Mouse (Mus musculus) midbrain, embryonic 15.5 days (tissue): ENCODE measurements around the gene Mfrp. TPM values are rescaled to one million over a fixed set of nuclear protein-coding genes. Genes with fewer than 3 reads are reported as not detected.
A peak's percentile ranks its signal among the peaks of the same experiment; 100 is the strongest.

ENCODE experiments used
- ATAC-seq: fragments of 200-750 bp; cut with Nextera tagmentation; replicated peaks from 2 replicates; pipeline ENCODE4 v1.8.0; 2017; ENCODE audit warnings: moderate TSS enrichment
- H3K27ac ChIP-seq: fragments of 300-500 bp; sonication (generic); 2 replicates; pipeline ENCODE4 v1.5.1; 2015; ENCODE audit warnings: mild to moderate bottlenecking, inconsistent platforms
- H3K27me3 ChIP-seq: fragments of 300-500 bp; sonication (generic); replicated peaks from 2 replicates; pipeline ENCODE4 v1.6.1; 2015; ENCODE audit warnings: inconsistent platforms
- H3K36me3 ChIP-seq: fragments of 300-500 bp; sonication (generic); replicated peaks from 2 replicates; pipeline ENCODE4 v1.6.1; 2015; ENCODE audit warnings: inconsistent platforms
- H3K4me1 ChIP-seq: fragments of 300-500 bp; sonication (generic); 2 replicates; pipeline ENCODE4 v1.6.1; 2015; ENCODE audit warnings: inconsistent platforms
- H3K4me2 ChIP-seq: fragments of 300-500 bp; sonication (generic); 2 replicates; pipeline ENCODE4 v1.6.1; 2015; ENCODE audit warnings: inconsistent platforms, mild to moderate bottlenecking, moderate library complexity
- H3K4me3 ChIP-seq: fragments of 300-500 bp; sonication (generic); 2 replicates; pipeline ENCODE4 v1.5.1; 2015; ENCODE audit warnings: mild to moderate bottlenecking, inconsistent platforms
- H3K9ac ChIP-seq: fragments of 300-500 bp; sonication (generic); 2 replicates; pipeline ENCODE4 v1.6.1; 2015; ENCODE audit warnings: mild to moderate bottlenecking, inconsistent platforms
- H3K9me3 ChIP-seq: fragments of 300-500 bp; sonication (generic); 2 replicates; pipeline ENCODE4 v1.6.1; 2016; ENCODE audit warnings: inconsistent platforms
- WGBS: fragments of 180-500 bp; shearing (Covaris S2); methylation state at CpG from one replicate; pipeline ENCODE4 v1.1.7; 2015; ENCODE audit warnings: mixed read lengths; 5-methylcytosine and 5-hydroxymethylcytosine counted together
- polyA plus RNA-seq: library from polyadenylated mRNA; unstranded; fragments of >200 nt; fragmentation: Nextera tagmentation; extraction: Ambion mirVana; gene quantifications from 2 replicates; pipeline ENCODE4 v1.2.1, GENCODE M21; 2015

Gene Mfrp
- polyA plus RNA-seq, 1 experiment from 2014 or later = 0.08 TPM

DNA sequence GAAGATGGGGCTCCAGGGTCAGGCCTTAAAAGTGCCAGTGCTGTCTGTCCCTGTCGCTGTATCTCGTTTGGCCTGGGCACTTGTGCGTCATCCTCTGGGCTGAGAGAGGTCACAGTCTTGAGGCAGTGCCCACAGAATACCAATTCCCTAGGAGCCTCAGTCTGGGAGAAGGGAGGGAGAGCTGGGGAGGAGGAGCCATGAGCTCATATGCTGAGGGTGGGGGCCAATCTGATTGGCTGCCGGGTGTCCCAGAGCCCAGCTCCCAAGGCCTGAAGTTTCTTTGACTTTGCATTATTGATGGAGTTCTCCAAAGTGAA is 29.0 kb upstream of the Mfrp start:
- Histone ChIP-seq H3K9ac (no peak overlapping the region), H3K4me3 (no peak overlapping the region)
- 5% methylated on average over 4 of the region's 4 CpGs for WGBS

GRCm38 (mm10) chr9:44073115-44073514 is 28.4 kb upstream of the Mfrp start:
- Histone ChIP-seq H3K36me3 (no peaks in the 10 kb centered on the region), H3K9ac (no peak overlapping the region), H3K27me3 (no peaks in the 10 kb centered on the region; the same call in 1 of the 2 replicates), H3K4me2 (no peak overlapping the region; the same call in 1 of the 2 replicates), H3K4me1 (peaks cover 16% of the 10 kb centered on the region), H3K27ac (no peak overlapping the region), H3K4me3 (no peak overlapping the region), H3K9me3 (no peaks in the 10 kb centered on the region)
- WGBS = 40% methylated on average over 5 of the region's 5 CpGs
- ATAC-seq = no peak

More for the DNA sequence above, 29.0 kb upstream of the Mfrp start:
- peak overlapping the region; percentile 21; the same call in 1 of the 2 replicates for H3K4me2 ChIP-seq
- no peaks in the 10 kb centered on the region for H3K9me3 ChIP-seq
- peaks cover 17% of the 10 kb centered on the region for H3K4me1 ChIP-seq
- no peaks in the 10 kb centered on the region for H3K36me3 ChIP-seq
- H3K27ac ChIP-seq = peak overlapping the region; percentile 61
- H3K27me3 ChIP-seq = no peaks in the 10 kb centered on the region; the same call in 1 of the 2 replicates
- peak; percentile 47; the same call in 1 of the 2 replicates for ATAC-seq

GRCm38 (mm10) chr9:44074395-44075275 is 26.9 kb upstream of the Mfrp start:
- no peak overlapping the region for H3K27ac ChIP-seq
- no peak overlapping the region for H3K9ac ChIP-seq
- no peak for ATAC-seq
- H3K4me2 ChIP-seq = no peak overlapping the region
- peaks cover 27% of the 10 kb centered on the region for H3K4me1 ChIP-seq
- H3K4me3 ChIP-seq = no peak overlapping the region
- no peaks in the 10 kb centered on the region; the same call in 1 of the 2 replicates for H3K27me3 ChIP-seq
- H3K36me3 ChIP-seq = no peaks in the 10 kb centered on the region
- H3K9me3 ChIP-seq = no peaks in the 10 kb centered on the region
- WGBS = 58% methylated on average over 9 of the region's 9 CpGs

DNA sequence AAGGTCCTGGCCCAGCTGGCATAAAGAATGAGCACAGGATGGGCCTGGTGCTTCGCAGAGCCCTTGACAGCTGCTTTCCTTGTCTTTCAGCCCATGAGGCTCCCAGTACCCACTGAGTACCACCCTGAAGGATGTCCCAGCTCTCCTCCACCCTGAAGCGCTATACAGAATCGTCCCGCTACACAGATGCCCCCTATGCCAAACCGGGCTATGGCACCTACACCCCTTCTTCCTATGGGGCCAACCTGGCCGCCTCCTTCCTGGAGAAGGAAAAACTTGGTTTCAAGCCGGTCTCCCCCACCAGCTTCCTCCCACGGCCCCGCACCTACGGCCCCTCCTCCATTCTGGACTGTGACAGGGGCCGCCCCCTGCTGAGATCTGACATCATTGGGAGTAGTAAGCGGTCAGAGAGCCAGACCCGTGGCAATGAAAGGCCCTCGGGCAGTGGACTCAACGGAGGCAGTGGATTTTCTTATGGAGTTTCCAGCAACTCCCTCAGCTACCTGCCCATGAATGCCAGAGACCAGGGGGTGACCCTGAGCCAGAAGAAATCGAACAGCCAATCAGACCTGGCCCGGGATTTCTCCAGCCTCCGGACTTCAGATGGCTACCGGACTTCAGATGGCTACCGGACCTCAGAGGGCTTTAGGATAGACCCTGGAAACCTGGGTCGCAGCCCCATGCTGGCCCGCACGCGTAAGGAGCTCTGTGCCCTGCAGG is 26.1 kb upstream of the Mfrp start:
- no peak overlapping the region for H3K4me2 ChIP-seq
- WGBS = 74% methylated on average over 24 of the region's 24 CpGs
- ATAC-seq = no peak
- no peaks in the 10 kb centered on the region for H3K36me3 ChIP-seq
- no peaks in the 10 kb centered on the region for H3K9me3 ChIP-seq
- H3K4me1 ChIP-seq = peaks cover 27% of the 10 kb centered on the region
- no peak overlapping the region for H3K27ac ChIP-seq
- H3K4me3 ChIP-seq = no peak overlapping the region
- H3K9ac ChIP-seq = no peak overlapping the region
- H3K27me3 ChIP-seq = no peaks in the 10 kb centered on the region; the same call in 1 of the 2 replicates

- H3K9me3 ChIP-seq = no peaks in the 10 kb centered on the region
- no peak for ATAC-seq
- H3K4me2 ChIP-seq = no peak overlapping the region
- 68% methylated on average over 16 of the region's 16 CpGs for WGBS
- H3K9ac ChIP-seq = no peak overlapping the region
- H3K27me3 ChIP-seq = no peaks in the 10 kb centered on the region; the same call in 1 of the 2 replicates
- no peak overlapping the region for H3K27ac ChIP-seq
- H3K4me1 ChIP-seq = peaks cover 27% of the 10 kb centered on the region
- no peak overlapping the region for H3K4me3 ChIP-seq
- no peaks in the 10 kb centered on the region for H3K36me3 ChIP-seq
Measured at GRCm38 (mm10) chr9:44075996-44076763, 25.3 kb upstream of the Mfrp start.

DNA sequence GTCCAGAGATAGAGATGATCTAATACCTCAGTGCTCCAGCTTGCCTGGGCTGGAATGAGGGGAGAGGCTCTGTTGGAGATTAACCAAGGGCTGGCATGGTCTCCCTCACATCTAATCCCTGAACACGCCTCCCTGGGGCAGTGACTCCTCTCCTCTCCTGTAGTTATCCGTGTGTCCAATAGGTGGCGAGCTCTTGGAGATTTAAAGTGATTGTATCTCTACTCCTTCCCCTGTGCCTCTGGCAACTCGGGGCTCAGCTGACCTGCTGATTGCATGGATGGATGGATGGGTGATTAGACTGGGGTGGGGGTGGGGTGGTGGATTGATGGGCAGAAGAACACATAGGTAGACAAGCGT is 24.8 kb upstream of the Mfrp start:
- no peak for ATAC-seq
- no peak overlapping the region for H3K9ac ChIP-seq
- 10% methylated on average over 5 of the region's 5 CpGs for WGBS
- H3K36me3 ChIP-seq = no peaks in the 10 kb centered on the region
- H3K9me3 ChIP-seq = no peaks in the 10 kb centered on the region
- no peak overlapping the region for H3K4me3 ChIP-seq
- H3K27ac ChIP-seq = no peak overlapping the region
- no peaks in the 10 kb centered on the region for H3K27me3 ChIP-seq
- peaks cover 24% of the 10 kb centered on the region for H3K4me1 ChIP-seq
- H3K4me2 ChIP-seq = no peak overlapping the region

GRCm38 (mm10) chr9:44077266-44077910 is 24.1 kb upstream of the Mfrp start:
- Histone ChIP-seq H3K4me1 (peaks cover 17% of the 10 kb centered on the region), H3K9me3 (no peaks in the 10 kb centered on the region), H3K4me2 (no peak overlapping the region), H3K36me3 (no peaks in the 10 kb centered on the region), H3K27me3 (peaks cover under 1% of the 10 kb centered on the region; the same call in 1 of the 2 replicates), H3K4me3 (no peak overlapping the region), H3K27ac (no peak overlapping the region), H3K9ac (no peak overlapping the region)
- WGBS = 83% methylated on average over 11 of the region's 11 CpGs
- no peak for ATAC-seq

DNA sequence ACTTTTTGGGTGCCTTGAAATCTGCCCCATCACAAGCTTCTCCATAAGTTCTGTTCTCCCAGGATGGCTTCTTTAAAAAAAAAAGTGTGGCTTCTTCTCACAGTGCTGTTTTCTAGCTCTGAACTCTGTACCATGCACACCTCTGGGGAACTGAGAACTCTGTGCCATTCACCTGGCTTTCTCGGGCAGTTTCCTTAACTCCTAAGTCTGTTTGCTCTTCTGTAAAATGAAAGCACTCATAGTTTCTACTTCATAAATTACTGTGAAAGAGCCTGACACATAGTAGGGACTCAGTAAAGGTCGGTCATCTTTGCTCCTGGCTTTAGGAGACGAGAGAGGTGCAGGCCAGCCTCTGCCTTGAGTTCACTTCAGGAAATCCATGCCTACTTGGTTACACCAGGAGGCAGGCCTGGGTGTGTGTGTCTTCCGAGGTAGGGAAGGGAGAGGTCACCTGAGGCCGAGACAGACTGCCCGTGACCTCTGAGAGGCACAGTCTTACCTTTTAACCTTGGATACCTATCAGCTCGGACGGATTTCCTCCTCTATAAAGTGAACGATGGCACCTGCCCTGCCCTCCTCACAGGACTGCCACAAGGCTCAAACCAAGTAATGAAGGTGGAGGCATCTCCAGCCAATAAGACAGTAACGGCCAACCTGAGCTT is 23.3 kb upstream of the Mfrp start:
- ATAC-seq = no peak
- H3K9ac ChIP-seq = no peak overlapping the region
- no peak overlapping the region for H3K4me2 ChIP-seq

DNA sequence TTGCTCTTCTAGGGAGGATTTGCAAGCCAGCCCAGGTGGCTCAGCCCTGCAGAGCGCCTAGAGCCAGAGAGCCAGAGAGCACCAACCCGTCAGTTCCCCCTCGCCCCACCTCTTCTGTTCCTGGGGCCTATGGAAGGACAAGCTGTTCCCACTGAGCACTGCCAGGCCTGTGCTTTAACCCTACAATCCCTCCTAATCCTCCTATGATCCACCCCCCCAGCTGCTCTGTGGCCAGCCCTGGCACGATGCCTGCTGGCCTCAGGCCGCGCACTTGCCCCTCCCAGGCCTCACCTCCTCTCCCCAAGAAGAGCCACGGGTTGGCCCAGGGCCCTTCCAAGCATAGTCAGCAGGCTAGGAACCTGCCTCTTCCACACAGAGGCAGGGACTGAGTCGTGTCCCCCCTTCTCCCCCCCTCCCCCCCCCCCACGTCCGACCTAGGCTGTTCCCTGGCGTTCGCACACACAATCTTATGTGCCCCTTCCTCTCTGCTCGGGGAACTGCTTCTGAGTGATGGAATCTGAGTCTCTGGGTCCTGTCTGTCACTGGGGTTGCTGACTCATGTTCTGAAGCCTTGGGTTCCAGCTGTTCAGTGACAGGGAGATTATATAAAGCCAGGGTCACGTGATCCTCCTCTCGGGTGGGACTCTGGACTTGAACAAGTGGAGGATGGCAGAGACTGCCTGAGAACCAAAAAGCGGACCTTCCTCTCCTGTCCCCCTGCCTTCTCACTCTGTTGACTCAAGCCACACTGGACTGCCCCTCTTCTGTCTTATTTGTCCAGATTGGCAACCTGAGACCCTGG is 22.4 kb upstream of the Mfrp start:
- WGBS = 26% methylated on average over 16 of the region's 16 CpGs
- H3K9ac ChIP-seq = no peak overlapping the region
- H3K27me3 ChIP-seq = peaks cover 16% of the 10 kb centered on the region
- H3K9me3 ChIP-seq = no peaks in the 10 kb centered on the region
- H3K4me1 ChIP-seq = peaks cover 25% of the 10 kb centered on the region
- no peak overlapping the region for H3K4me2 ChIP-seq
- no peaks in the 10 kb centered on the region for H3K36me3 ChIP-seq
- peak; percentile 79 for ATAC-seq
- no peak overlapping the region for H3K4me3 ChIP-seq
- no peak overlapping the region for H3K27ac ChIP-seq

More for the DNA sequence above, 23.3 kb upstream of the Mfrp start:
- no peak overlapping the region for H3K27ac ChIP-seq
- H3K4me1 ChIP-seq = peaks cover 16% of the 10 kb centered on the region
- H3K27me3 ChIP-seq = peaks cover 8% of the 10 kb centered on the region
- no peak overlapping the region for H3K4me3 ChIP-seq
- no peaks in the 10 kb centered on the region for H3K9me3 ChIP-seq
- no peaks in the 10 kb centered on the region for H3K36me3 ChIP-seq
- WGBS = 84% methylated on average over 10 of the region's 10 CpGs

GRCm38 (mm10) chr9:44079997-44080780 is 21.3 kb upstream of the Mfrp start:
- Histone ChIP-seq H3K36me3 (no peaks in the 10 kb centered on the region), H3K27ac (no peak overlapping the region), H3K4me1 (peaks cover 35% of the 10 kb centered on the region), H3K9me3 (no peaks in the 10 kb centered on the region), H3K9ac (no peak overlapping the region), H3K4me2 (no peak overlapping the region), H3K4me3 (no peak overlapping the region), H3K27me3 (peaks cover 21% of the 10 kb centered on the region)
- ATAC-seq = no peak
- WGBS = 77% methylated on average over 10 of the region's 10 CpGs
